Mouse (Mus musculus): ENCODE measurements around the gene Spata7.

DNA sequence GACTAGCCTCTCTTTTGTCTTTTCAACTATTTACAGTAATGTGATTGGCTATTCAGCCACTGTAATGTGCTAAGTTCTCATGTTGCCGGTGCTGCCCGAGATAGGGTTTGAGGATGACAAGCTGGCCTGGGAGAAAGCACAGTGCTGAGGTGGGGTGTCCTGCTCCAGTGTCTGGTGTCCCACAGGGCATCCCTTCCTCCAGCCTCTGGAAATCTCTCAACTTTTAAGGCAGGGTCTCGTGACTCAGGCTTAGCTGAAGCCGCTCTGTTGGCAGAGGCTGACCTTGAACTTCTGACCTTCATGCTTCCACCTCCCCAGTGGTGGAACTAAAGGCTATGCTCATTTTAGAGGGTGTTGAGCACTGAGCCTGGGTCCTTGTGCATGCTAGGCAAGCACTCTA, 42.5 kb downstream of the Spata7 start:
- TF ChIP-seq CTCF (IDR thresholded peaks at IDR 0.05) = no peak
- TF ChIP-seq EP300 (IDR thresholded peaks at IDR 0.05) = no peak
